Mouse (Mus musculus) liver, embryonic 14.5 days (tissue): Measurements from ENCODE around the gene Olfr1239. TPM values are rescaled to one million over a fixed set of nuclear protein-coding genes. Genes with fewer than 3 reads are reported as not detected.

Experiments
- ATAC-seq: fragments of 200-750 bp; cut with Nextera tagmentation; 2 replicates; pipeline ENCODE4 v1.8.0; 2017; ENCODE audit warnings: moderate number of reproducible peaks, mild to moderate bottlenecking, moderate library complexity; ENCODE audit not compliant: insufficient read depth
- DNase-seq, 3 experiments: peaks; one replicate each; pipeline ENCODE4 v3.0.0-alpha.2; 2012 to 2013; ENCODE audit warnings: low read depth in 3 of 3, low spot score in 3 of 3
- H3K27ac ChIP-seq: fragments of 300-500 bp; sonication (generic); 2 replicates; pipeline ENCODE4 v1.5.1; 2014; ENCODE audit warnings: moderate library complexity, mild to moderate bottlenecking, control low read depth, inconsistent platforms
- H3K27me3 ChIP-seq: fragments of 300-500 bp; sonication (generic); 2 replicates; pipeline ENCODE4 v1.6.1; 2014; ENCODE audit warnings: mild to moderate bottlenecking, low read length, moderate library complexity; ENCODE audit not compliant: control insufficient read depth, insufficient read depth
- H3K36me3 ChIP-seq: fragments of 300-500 bp; sonication (generic); replicated peaks from 2 replicates; pipeline ENCODE4 v1.6.1; 2014; ENCODE audit warnings: low read depth; ENCODE audit not compliant: control insufficient read depth, insufficient read depth
- H3K4me1 ChIP-seq, 2 experiments: fragments of 200-500 bp in 1 of 2; fragments of 300-500 bp in 1 of 2; sonication (generic) in 1 of 2; replicated peaks; 2 replicates each; pipeline ENCODE4 v1.6.1; 2012 to 2014; ENCODE audit warnings: antibody characterized with exemption in 1 of 2, inconsistent platforms in 1 of 2, low read length in 1 of 2; ENCODE audit not compliant: control insufficient read depth in 2 of 2, insufficient read depth in 2 of 2
- H3K4me2 ChIP-seq: fragments of 300-500 bp; sonication (generic); 2 replicates; pipeline ENCODE4 v1.6.1; 2014; ENCODE audit warnings: low read depth, mild to moderate bottlenecking, control low read depth, moderate library complexity
- H3K4me3 ChIP-seq, 2 experiments: fragments of 200-500 bp in 1 of 2; fragments of 300-500 bp in 1 of 2; sonication (generic) in 1 of 2; 2 replicates each; pipeline ENCODE4 v1.5.1; 2012 to 2014; ENCODE audit warnings: low read depth in 2 of 2, low read length in 2 of 2, mild to moderate bottlenecking in 2 of 2, control low read depth in 1 of 2, inconsistent platforms in 1 of 2, moderate library complexity in 1 of 2; ENCODE audit not compliant: insufficient read depth in 1 of 2
- H3K9ac ChIP-seq: fragments of 300-500 bp; sonication (generic); replicated peaks from 2 replicates; pipeline ENCODE4 v1.6.1; 2014; ENCODE audit warnings: mild to moderate bottlenecking, control low read depth, moderate library complexity
- H3K9me3 ChIP-seq: fragments of 300-500 bp; sonication (generic); 2 replicates; pipeline ENCODE4 v1.6.1; 2016; ENCODE audit warnings: low read length, mixed read lengths; ENCODE audit not compliant: control insufficient read depth
- CTCF ChIP-seq: IDR thresholded peaks from 2 replicates; pipeline ENCODE4 v1.5.1; 2016; ENCODE audit warnings: antibody characterized with exemption, low read depth, control low read depth
- EP300 ChIP-seq: IDR thresholded peaks from 2 replicates; pipeline ENCODE4 v1.6.1; 2016; ENCODE audit warnings: antibody characterized with exemption, low read depth
- WGBS: fragments of 180-500 bp; shearing (Covaris S2); extraction: QIAGEN DNeasy Blood & Tissue Kit; methylation state at CpG from one replicate; pipeline ENCODE4 v1.1.7; 2014; ENCODE audit not compliant: insufficient replicate concordance; 5-methylcytosine and 5-hydroxymethylcytosine counted together
- polyA plus RNA-seq, 2 experiments: library from polyadenylated mRNA; depleted of rRNA in 1 of 2; stranded (reverse) in 1 of 2; unstranded in 1 of 2; fragments of >200 nt; fragmentation: Nextera tagmentation in 1 of 2; extraction: Ambion mirVana in 1 of 2; gene quantifications; 2 replicates each; pipeline versions ENCODE4 v1.2.1 to v1.2.3; 2012 to 2014

Olfr1239 gene
- polyA plus RNA-seq (2012; rRNA removed) (not detected in 2 replicates), polyA plus RNA-seq (2014; fragmentation: Nextera tagmentation; extraction: Ambion mirVana) (not detected in 2 replicates)

GRCm38 (mm10) chr2:89420307-89420706 is at the start of gene Olfr1239:
TSS of gene Olfr1239 (minus strand) at chr2:89420407.
- ATAC-seq: no peak
- no peaks in the 10 kb centered on the region for H3K9me3 ChIP-seq
- no peaks in the 10 kb centered on the region for H3K4me1 ChIP-seq
- no peak within 1 kb of the TSS for H3K9ac ChIP-seq
- no peak within 1 kb of the TSS for H3K27ac ChIP-seq
- no peak for DNase-seq
- H3K4me3 ChIP-seq: no peak within 1 kb of the TSS
- H3K4me2 ChIP-seq: no peak within 1 kb of the TSS
- no peaks in the 10 kb centered on the region for H3K36me3 ChIP-seq
- WGBS: 81% methylated on average over 2 of the region's 2 CpGs
- H3K27me3 ChIP-seq: no peaks in the 10 kb centered on the region
- no peak for TF ChIP-seq CTCF
- TF ChIP-seq EP300: no peak

DNA sequence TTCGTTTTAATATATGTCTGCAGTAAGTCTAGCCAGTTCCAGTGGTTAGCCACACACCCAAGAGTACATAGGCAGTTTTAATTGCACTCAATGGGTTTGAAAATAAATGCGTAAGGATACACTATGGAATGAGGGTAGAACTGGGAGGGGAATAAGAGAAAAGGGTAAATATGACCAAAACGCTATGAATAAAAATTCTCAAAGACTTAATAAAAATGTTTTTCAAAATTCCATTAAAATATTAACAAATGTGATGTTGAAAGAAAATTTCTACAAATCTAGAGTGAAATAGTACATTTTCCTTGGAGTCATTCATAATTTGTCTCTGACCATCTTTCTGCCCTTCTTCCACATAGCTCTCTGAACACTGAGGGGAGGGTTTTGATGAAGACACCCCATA is 22.7 kb upstream of the Olfr1239 start, which contains the start of gene Olfr1240:
Olfr1240 (minus strand) TSS at position 101 of the 400 bp plus-strand sequence.
- no peak within 1 kb of the TSS for H3K4me3 ChIP-seq
- H3K9ac ChIP-seq: no peak within 1 kb of the TSS
- ATAC-seq (no peak), DNase-seq (no peak)
- H3K36me3 ChIP-seq: no peaks in the 10 kb centered on the region
- H3K4me2 ChIP-seq: no peak within 1 kb of the TSS
- no peaks in the 10 kb centered on the region for H3K27me3 ChIP-seq
- no peaks in the 10 kb centered on the region for H3K9me3 ChIP-seq
- no peaks in the 10 kb centered on the region for H3K4me1 ChIP-seq
- TF ChIP-seq CTCF: no peak
- TF ChIP-seq EP300: no peak
- WGBS: 49% methylated on average over 3 of the region's 3 CpGs
- H3K27ac ChIP-seq: no peak within 1 kb of the TSS

GRCm38 (mm10) chr2:89414557-89414956 is 5.7 kb downstream of the Olfr1239 start:
- Histone ChIP-seq H3K4me1 (no peaks in the 10 kb centered on the region), H3K27ac (no peak overlapping the region), H3K27me3 (no peaks in the 10 kb centered on the region), H3K4me3 (no peak overlapping the region), H3K9ac (no peak overlapping the region), H3K4me2 (no peak overlapping the region), H3K36me3 (no peaks in the 10 kb centered on the region), H3K9me3 (no peaks in the 10 kb centered on the region)
- WGBS: 67% methylated on average over 1 of the region's 1 CpGs
- TF ChIP-seq EP300 (no peak), CTCF (no peak)
- no peak for ATAC-seq
- no peak for DNase-seq

GRCm38 (mm10) chr2:89409576-89409975 is 10.6 kb downstream of the Olfr1239 start, which contains the start of gene Olfr1238:
TSS of gene Olfr1238 (minus strand) at chr2:89409676.
- Histone ChIP-seq H3K4me3 (no peak within 1 kb of the TSS), H3K36me3 (no peaks in the 10 kb centered on the region), H3K4me2 (no peak within 1 kb of the TSS), H3K27ac (no peak within 1 kb of the TSS), H3K4me1 (no peaks in the 10 kb centered on the region), H3K9ac (no peak within 1 kb of the TSS), H3K27me3 (no peaks in the 10 kb centered on the region), H3K9me3 (no peaks in the 10 kb centered on the region)
- WGBS: 59% methylated on average over 2 of the region's 2 CpGs
- ATAC-seq (no peak), DNase-seq (no peak)
- no peak for TF ChIP-seq CTCF
- TF ChIP-seq EP300: no peak

GRCm38 (mm10) chr2:89400882-89401281 is 19.3 kb downstream of the Olfr1239 start:
- no peaks in the 10 kb centered on the region for H3K27me3 ChIP-seq
- H3K4me3 ChIP-seq: no peak overlapping the region
- H3K9me3 ChIP-seq: no peaks in the 10 kb centered on the region
- no peak overlapping the region for H3K27ac ChIP-seq
- no peaks in the 10 kb centered on the region for H3K36me3 ChIP-seq
- TF ChIP-seq EP300: no peak
- TF ChIP-seq CTCF: no peak
- no peak for DNase-seq
- no peak overlapping the region for H3K9ac ChIP-seq
- no peak overlapping the region for H3K4me2 ChIP-seq
- H3K4me1 ChIP-seq: no peaks in the 10 kb centered on the region
- no peak for ATAC-seq
- whole genome bisulfite sequencing: 44% methylated on average over 1 of the region's 1 CpGs

Other genes with a start within 250 kb of the Olfr1239 start
- not detected in 2 replicates for gene Olfr1225, start 245.7 kb downstream of the Olfr1239 start, polyA plus RNA-seq (2012; rRNA removed)
- not detected in 2 replicates for gene Olfr1225, start 245.7 kb downstream of the Olfr1239 start, polyA plus RNA-seq (2014; fragmentation: Nextera tagmentation; extraction: Ambion mirVana)
- not detected in 2 replicates for gene Olfr1226, start 220.4 kb downstream of the Olfr1239 start, polyA plus RNA-seq (2012; rRNA removed)
- not detected in 2 replicates for gene Olfr1226, start 220.4 kb downstream of the Olfr1239 start, polyA plus RNA-seq (2014; fragmentation: Nextera tagmentation; extraction: Ambion mirVana)
- not detected in 2 replicates for gene Olfr1228, start 166.3 kb downstream of the Olfr1239 start, polyA plus RNA-seq (2012; rRNA removed)
- not detected in 2 replicates for gene Olfr1228, start 166.3 kb downstream of the Olfr1239 start, polyA plus RNA-seq (2014; fragmentation: Nextera tagmentation; extraction: Ambion mirVana)
- not detected in 2 replicates for gene Olfr1229, start 132.4 kb downstream of the Olfr1239 start, polyA plus RNA-seq (2012; rRNA removed)
- gene Olfr1229, start 132.4 kb downstream of the Olfr1239 start, polyA plus RNA-seq (2014; fragmentation: Nextera tagmentation; extraction: Ambion mirVana): not detected in 2 replicates
- not detected in 2 replicates for gene Olfr1230, start 123.1 kb downstream of the Olfr1239 start, polyA plus RNA-seq (2012; rRNA removed)
- not detected in 2 replicates for gene Olfr1230, start 123.1 kb downstream of the Olfr1239 start, polyA plus RNA-seq (2014; fragmentation: Nextera tagmentation; extraction: Ambion mirVana)
- not detected in 2 replicates for gene Olfr1231, start 113.3 kb downstream of the Olfr1239 start, polyA plus RNA-seq (2012; rRNA removed)
- gene Olfr1231, start 113.3 kb downstream of the Olfr1239 start, polyA plus RNA-seq (2014; fragmentation: Nextera tagmentation; extraction: Ambion mirVana): not detected in 2 replicates
- not detected in 2 replicates for gene Olfr1232, start 90.7 kb downstream of the Olfr1239 start, polyA plus RNA-seq (2012; rRNA removed)
- gene Olfr1232, start 90.7 kb downstream of the Olfr1239 start, polyA plus RNA-seq (2014; fragmentation: Nextera tagmentation; extraction: Ambion mirVana): not detected in 2 replicates
- not detected in 2 replicates for gene Olfr1233, start 78.0 kb downstream of the Olfr1239 start, polyA plus RNA-seq (2012; rRNA removed)
- gene Olfr1233, start 78.0 kb downstream of the Olfr1239 start, polyA plus RNA-seq (2014; fragmentation: Nextera tagmentation; extraction: Ambion mirVana): not detected in 2 replicates
- gene Olfr1234, start 55.5 kb downstream of the Olfr1239 start, polyA plus RNA-seq (2012; rRNA removed): not detected in 2 replicates
- gene Olfr1234, start 55.5 kb downstream of the Olfr1239 start, polyA plus RNA-seq (2014; fragmentation: Nextera tagmentation; extraction: Ambion mirVana): not detected in 2 replicates
- gene Olfr1238, start 10.7 kb downstream of the Olfr1239 start, polyA plus RNA-seq (2012; rRNA removed): not detected in 2 replicates
- gene Olfr1238, start 10.7 kb downstream of the Olfr1239 start, polyA plus RNA-seq (2014; fragmentation: Nextera tagmentation; extraction: Ambion mirVana): not detected in 2 replicates
- gene Olfr1240, start 22.6 kb upstream of the Olfr1239 start, polyA plus RNA-seq (2012; rRNA removed): not detected in 2 replicates
- gene Olfr1240, start 22.6 kb upstream of the Olfr1239 start, polyA plus RNA-seq (2014; fragmentation: Nextera tagmentation; extraction: Ambion mirVana): not detected in 2 replicates
- not detected in 2 replicates for gene Olfr1241, start 66.7 kb upstream of the Olfr1239 start, polyA plus RNA-seq (2012; rRNA removed)
- gene Olfr1241, start 66.7 kb upstream of the Olfr1239 start, polyA plus RNA-seq (2014; fragmentation: Nextera tagmentation; extraction: Ambion mirVana): not detected in 2 replicates
- gene Olfr1242, start 77.9 kb upstream of the Olfr1239 start, polyA plus RNA-seq (2012; rRNA removed): not detected in 2 replicates
- gene Olfr1242, start 77.9 kb upstream of the Olfr1239 start, polyA plus RNA-seq (2014; fragmentation: Nextera tagmentation; extraction: Ambion mirVana): not detected in 2 replicates
- gene Olfr1243, start 111.1 kb upstream of the Olfr1239 start, polyA plus RNA-seq (2012; rRNA removed): not detected in 2 replicates
- gene Olfr1243, start 111.1 kb upstream of the Olfr1239 start, polyA plus RNA-seq (2014; fragmentation: Nextera tagmentation; extraction: Ambion mirVana): not detected in 2 replicates
- not detected in 2 replicates for gene Olfr1245, start 158.0 kb upstream of the Olfr1239 start, polyA plus RNA-seq (2012; rRNA removed)
- gene Olfr1245, start 158.0 kb upstream of the Olfr1239 start, polyA plus RNA-seq (2014; fragmentation: Nextera tagmentation; extraction: Ambion mirVana): not detected in 2 replicates
- not detected in 2 replicates for gene Olfr1246, start 172.8 kb upstream of the Olfr1239 start, polyA plus RNA-seq (2012; rRNA removed)
- gene Olfr1246, start 172.8 kb upstream of the Olfr1239 start, polyA plus RNA-seq (2014; fragmentation: Nextera tagmentation; extraction: Ambion mirVana): not detected in 2 replicates
- not detected in 2 replicates for gene Olfr1247, start 193.7 kb upstream of the Olfr1239 start, polyA plus RNA-seq (2012; rRNA removed)
- gene Olfr1247, start 193.7 kb upstream of the Olfr1239 start, polyA plus RNA-seq (2014; fragmentation: Nextera tagmentation; extraction: Ambion mirVana): not detected in 2 replicates
- gene Olfr1248, start 197.8 kb upstream of the Olfr1239 start, polyA plus RNA-seq (2012; rRNA removed): not detected in 2 replicates
- not detected in 2 replicates for gene Olfr1248, start 197.8 kb upstream of the Olfr1239 start, polyA plus RNA-seq (2014; fragmentation: Nextera tagmentation; extraction: Ambion mirVana)
- not detected in 2 replicates for gene Olfr1249, start 214.6 kb upstream of the Olfr1239 start, polyA plus RNA-seq (2012; rRNA removed)
- not detected in 2 replicates for gene Olfr1249, start 214.6 kb upstream of the Olfr1239 start, polyA plus RNA-seq (2014; fragmentation: Nextera tagmentation; extraction: Ambion mirVana)
- gene Olfr1250, start 241.1 kb upstream of the Olfr1239 start, polyA plus RNA-seq (2012; rRNA removed): not detected in 2 replicates
- not detected in 2 replicates for gene Olfr1250, start 241.1 kb upstream of the Olfr1239 start, polyA plus RNA-seq (2014; fragmentation: Nextera tagmentation; extraction: Ambion mirVana)